Mouse (Mus musculus): ENCODE measurements around the gene Nfx1.

The Nfx1 gene

DNA sequence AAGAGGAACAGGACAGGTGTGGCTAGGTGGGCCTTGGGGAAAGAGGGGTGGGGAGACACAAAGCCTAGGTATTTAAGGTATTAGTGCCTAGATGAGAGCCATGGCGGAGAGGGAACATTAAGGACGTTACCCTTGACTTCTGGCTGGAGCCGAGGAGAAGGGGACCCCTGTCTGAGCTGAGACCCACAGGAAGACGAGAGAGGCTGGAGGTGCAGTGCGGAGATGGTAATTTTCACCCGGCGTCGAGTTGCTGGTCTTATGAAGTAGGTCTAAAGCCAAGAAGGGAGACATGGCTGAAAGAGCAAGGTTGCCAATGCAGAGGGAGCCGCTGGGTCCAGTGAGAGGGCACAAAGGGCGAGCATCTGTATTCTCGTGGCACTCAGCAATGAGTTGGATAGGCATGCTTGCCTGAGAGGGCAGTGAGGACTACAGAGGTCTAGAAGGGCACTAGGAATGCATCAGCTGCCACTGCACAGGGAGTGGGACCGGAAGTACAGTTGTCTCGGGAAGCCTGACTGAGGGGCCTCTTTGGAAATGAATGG is 75.6 kb downstream of the Nfx1 start:
- DNase-seq (ENCODE audit: low spot score in 2 of 2) = no peak

DNA sequence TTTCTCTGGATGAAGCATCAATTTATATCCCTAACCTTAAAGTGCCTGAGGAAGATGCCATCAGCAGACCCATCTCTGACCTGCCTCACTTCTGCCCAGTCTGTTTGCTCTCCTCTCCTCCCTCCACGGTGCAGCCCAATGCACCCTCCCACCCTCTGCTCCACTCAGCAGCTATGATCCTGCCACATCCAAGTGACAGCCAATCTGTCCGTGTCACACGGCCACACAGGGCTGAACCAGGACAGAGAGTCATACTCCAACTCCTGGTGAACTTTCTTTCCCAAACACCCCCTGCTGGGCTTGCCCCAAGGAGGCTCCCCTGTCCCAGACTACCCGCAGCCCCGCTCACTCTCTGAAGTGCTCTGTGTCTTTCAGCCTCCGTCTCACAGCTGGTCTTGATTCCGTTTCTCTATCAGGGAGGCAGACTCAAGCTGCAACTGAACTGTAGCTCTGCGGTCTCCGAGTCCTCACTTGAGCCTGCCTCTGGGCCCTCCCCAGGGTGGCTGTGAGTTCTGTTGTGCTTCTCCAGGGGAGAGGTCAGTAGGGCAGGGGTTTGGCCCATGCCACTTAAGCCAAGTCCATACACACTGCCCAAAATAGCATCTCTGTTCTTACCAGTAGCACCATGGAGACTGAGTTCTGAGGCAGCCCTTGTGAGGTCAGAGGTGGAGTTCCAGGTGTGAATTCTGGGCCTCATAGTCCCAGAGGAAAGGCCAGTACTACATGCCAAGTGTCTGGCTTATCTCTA is 77.0 kb downstream of the Nfx1 start, which contains the start of gene Aqp7:
TSS of gene Aqp7 (minus strand) at position 616 of the 748 bp plus-strand sequence.
- peak in 1 of 2 experiments; percentile 58 for DNase-seq (ENCODE audit: low spot score in 2 of 2)

DNA sequence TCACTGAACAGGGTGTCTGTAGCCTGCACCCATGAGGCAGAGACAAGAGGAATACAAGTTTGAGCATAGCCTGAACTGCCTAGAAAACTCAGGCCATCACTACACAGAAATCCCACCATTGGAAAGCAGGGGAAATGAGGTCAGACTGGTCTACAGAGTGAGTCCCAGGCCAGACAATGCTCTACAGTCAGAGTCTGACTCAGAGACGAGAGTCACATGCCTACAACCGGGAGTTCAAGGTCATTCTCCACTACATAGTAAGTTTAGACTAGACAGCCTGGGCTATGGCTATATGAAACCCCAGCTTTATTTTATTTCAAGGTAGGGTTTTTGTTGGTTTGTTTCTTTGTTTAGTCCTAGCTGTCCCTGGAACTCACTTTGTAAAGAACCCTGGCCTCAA is 78.2 kb downstream of the Nfx1 start:
- no peak for DNase-seq (ENCODE audit: low spot score in 2 of 2)

DNA sequence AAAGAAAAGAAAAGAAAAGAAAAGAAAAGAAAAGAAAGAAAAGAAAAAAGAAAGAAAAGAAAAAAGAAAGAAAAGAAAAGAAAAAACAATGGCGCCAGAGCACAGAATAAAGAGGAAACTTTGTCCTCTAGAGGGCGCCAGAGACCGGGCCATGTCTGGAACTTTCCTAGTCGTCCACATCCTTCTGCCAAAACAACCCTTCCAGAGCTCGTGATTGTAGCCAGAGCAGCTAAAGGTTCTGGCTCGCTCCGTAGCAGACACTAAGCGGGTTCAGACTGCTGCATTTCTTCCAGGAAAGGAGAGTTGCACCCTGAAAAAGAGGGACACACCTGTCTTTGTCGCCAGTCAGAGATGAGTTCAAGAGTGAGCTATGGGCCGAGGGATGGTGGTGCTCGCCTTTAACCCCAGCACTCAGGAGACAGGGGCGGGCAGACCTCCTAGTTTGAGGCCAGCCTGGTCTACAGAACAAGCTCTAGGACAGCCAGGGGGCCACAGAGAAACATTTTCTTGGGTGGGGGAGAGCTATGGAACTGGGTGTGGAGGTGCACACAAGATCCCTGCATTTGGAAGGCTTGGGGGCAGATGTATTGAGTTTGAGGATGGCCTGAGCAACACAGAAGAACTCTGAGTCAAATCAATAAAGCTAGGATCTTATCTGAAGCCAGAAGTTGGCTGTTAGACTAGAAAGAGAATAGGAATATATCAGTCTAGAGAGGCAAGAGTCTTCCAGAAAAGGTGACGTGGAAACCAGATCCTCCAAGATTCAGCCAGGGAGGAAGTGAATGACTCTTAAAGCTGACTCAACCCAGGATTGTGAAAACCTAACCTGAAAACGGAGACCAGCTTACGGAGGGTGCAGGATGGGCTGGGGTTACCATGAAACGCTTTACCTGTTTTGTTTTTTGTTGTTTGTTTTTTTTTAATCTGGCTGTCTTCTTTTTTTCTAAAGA is 80.3 kb downstream of the Nfx1 start:
- DNase-seq (ENCODE audit: low spot score in 2 of 2) = peak; percentile 82 to 87

DNA sequence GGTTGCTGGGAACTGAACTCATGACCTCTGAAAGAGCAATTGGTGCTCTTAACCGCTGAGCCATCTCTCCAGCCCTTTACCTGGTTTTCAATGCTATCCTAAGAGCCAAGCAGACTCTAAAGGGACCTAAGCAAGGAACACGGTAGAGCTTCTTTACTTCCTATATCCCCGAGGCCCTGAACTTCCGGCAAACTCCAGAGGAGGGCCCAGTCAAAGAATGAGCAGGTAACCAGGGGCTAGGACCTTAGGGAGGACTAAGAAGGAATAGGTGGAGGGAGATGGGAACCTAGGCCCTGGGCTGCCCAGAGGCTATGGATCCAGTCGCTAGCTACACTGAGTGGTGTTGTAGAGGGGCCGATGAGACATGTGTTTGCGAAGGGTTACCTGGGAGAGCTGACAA is 81.1 kb downstream of the Nfx1 start:
- no peak for DNase-seq (ENCODE audit: low spot score in 2 of 2)

DNA sequence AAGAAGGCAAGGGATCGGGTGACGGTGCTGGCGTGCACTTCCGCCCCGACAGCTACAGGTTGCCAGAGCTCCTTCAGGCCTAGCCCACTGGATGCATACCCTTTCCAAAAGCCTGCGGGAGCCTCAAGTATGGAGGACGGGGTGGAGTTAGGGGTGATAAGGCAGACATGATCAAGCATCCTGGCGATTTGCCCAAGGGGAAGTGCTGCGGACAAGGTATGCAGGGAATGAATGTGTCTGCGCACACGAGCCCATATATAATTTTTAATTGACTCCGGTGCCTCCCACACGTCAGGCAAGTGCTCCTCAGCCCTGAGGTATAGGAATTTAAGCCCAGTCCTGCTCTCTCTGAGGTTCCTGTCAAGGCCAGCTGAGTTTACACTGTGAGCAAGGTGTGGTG is 84.4 kb downstream of the Nfx1 start:
- no peak for DNase-seq (ENCODE audit: low spot score in 2 of 2)

DNA sequence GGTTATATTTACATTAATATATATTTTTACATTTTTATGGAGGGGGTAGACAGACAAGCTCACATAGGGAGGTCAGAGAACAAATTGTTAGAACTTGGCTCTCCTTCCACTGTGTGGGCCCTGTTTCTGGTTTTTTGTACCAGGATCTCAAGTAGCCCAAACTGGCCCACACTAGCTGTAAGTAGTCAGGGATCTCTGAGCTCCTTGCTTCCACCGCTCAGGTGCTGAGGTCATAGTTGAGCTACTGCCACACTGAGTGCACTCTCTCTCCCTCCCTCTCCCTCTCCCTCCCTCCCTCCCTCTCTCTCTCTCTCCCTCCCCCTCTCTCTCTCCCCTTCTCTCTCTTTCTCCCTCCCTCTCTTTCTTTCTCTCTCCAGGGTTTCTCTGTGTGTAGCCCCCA is 85.5 kb downstream of the Nfx1 start:
- DNase-seq (ENCODE audit: low spot score in 2 of 2) = no peak

DNA sequence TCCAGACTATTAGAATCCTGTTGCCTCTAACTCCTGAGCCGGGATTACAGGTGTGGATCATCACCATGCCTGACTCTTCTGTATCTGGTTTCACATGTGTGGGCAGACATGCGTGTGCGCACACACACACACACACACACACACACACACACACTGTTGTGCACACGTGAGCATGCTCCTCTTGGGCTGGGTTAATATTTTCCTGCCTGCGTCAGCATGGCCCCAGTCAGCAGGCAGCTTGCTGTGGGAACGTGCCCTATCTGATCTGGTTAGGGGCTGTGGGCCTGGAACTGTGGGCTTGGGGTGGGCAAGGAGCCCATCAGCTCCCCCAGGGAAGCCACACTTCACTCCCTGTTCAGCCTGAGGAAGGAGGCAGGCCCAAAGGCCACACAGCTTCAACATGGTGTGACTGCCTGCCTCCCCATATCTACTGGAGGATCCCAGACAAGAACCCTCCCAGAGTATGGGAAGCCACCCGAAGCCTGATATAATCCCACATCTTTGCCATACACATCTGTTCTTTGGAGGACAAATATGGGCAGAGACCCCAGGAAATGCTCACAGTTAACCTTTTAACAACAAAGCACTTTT is 86.1 kb downstream of the Nfx1 start:
- DNase-seq (ENCODE audit: low spot score in 2 of 2) = no peak

DNA sequence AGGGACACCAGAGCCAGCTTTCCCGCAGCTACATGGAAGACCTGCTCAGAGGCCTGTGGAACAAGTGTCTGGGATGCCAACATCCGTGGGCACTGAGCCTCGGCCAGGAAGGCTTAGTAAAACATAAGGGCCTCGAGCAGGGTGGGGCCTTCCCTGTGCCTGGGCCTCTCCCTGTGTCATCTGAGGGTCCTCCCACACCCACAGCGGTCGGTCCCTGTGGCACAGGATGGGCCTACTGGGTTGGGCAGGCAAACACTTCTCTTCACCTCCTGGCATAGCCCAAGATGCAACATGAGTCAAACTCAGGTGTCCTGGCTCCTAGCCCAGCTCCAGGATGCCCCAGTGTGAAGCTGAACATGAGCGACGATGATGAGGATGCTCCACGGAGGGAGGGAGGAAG is 86.7 kb downstream of the Nfx1 start:
- DNase-seq (ENCODE audit: low spot score in 2 of 2) = no peak

DNA sequence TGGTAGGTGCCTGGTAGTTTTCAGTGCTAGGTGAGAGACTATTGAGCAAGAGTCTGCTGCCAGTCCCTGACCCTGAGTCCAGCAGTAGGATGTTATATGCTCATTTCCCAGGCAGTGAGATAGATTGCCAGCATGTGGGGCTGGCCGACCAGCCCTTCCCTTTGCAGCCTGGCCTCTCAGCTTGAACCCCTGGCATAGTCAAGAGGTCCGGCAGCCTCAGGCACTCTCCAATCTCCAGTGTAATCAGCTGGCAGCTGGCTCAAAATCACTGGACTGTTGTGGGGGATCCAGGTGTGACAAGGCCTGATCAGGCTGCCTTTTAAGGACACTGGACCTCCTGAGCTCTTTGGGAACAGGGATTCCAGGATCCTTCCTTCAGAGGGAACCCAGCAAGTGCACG is 92.6 kb downstream of the Nfx1 start:
- DNase-seq (ENCODE audit: low spot score in 2 of 2) = no peak

DNA sequence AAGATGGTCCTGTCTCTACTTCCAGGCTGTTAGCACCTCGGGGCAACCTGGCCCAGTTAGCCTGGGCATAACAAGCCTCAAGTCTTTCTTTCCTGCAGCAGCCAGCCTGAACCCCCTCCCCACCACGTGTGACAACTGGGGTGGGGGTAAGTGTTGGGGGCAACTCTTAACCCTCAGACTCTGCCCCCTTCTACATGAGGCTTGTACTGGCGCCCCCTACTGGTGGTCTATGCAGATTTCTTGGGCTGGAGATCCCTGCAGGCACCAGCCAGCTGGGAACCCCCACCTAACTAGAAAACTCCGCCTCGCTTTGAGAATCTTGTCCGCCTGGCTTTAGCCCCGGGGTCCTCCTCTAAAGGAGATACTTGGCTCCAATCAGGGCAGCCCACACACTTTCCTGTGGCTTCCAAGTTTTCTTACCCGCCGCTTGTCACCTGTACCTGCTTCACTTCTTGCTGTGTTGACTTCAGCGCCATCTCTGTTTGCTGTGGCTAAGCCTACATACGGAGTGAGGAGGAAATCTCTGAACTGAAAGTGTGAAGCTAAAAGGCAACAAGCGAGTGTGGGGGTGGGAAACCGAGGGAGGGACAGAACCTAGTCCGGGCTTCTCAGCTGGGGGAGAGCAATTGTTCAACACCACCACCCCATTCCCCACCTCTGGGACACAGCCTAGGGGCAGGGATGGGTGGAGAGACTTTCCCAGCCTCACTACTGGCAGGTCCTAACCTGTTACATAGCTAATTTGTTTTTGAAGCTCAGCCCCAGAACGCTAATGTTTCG is 93.4 kb downstream of the Nfx1 start:
- DNase-seq (ENCODE audit: low spot score in 2 of 2) = peak; percentile 52 to 72

DNA sequence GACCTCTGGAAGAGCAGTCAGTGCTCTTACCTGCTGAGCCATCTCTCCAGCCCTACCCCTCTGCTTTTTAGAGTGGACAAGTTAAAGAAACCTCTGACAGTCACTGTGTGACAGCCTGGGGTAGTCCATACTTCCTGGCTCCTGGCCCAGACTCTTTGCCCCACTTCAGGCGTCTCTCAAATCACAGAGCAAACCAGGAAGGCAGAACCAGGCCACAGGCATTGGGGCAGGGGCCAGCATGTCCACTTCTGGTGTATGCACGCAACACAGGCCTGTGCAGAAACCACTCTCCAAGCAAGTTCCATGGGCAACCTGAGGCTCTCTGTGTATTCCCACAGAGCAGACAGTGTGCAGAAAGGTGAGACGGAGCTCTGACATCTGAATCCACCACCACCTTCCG is 94.5 kb downstream of the Nfx1 start:
- DNase-seq (ENCODE audit: low spot score in 2 of 2) = peak; percentile 65 to 78

DNA sequence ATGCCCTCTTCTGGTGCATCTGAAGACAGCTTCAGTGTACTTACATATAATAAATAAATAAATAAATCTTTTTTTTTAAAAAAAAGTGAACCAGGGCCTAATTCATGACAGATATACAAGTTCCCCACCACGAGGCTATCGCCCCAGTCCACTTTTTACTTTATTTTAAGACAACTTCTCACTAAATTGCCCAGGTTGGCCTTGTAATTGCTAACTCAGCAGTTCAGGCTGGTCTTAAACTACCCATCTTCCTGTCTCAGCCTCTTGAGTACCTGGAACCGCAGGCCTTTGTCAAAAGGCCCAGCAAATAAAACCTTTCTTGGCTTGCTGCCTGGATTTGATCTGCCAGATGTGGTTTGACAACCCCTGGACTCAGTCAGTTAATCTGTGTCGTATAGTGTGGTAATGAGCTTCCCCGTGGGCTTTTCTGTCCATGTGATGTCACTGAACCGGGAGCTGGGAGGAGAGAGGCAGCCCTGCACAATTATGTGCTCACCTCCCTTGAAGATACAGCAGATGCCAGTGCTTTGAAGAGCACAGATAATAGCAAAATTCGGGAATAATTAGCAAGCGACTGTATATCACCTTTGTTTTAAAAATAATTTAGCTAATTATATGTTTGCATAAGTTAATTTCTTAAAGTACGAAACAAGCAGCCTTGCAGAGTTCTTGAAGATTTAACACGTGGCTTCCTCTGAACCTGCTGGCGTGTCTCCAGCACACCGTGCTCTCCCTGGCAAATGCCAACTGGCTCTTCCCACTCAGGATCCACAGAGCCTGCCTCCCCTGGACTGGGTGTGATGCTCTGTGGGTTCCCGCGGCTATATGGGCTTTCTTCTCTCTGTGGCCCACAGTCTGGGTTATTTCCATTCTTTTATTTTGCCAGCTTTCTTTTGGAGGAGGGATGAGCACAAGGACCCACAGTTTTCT is 101.1 kb downstream of the Nfx1 start:
- DNase-seq (ENCODE audit: low spot score in 2 of 2) = no peak

DNA sequence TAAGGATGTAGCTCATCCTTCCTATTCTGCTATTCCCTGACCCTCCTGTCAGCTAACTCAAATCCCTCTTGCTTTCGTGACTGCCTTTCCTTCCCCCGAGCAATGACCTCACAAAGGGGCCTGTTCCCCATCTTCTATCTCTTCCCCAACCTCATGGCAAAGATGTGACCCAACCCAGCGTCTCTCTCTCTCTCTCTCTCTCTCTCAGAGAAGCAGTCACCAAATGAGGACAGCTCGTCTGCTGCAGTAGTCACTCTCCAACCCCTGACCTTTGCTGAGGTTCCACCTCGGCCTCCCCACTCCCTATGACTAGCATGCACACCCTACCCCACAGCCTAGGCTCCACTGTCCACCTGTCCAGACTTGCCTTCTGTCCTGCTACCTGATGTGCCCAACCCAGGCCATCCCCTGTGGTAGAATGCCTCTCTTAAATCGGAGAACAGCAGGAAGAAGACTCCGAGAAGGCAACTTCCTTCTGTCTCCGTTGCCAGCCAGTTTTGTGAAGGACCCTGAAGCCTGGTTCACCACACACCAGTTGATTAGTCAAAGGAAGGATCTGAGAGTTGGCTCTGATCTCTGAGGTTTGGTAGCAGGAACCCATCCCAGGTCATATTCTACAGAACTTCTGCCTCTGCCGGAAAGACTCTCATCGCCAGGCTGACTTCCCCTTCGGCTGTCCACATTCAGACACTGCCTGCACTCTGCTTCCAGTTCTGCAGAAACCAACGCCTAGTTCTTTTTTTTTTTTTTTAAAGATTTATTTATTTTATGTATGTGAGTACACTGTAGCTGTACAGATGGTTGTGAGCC is 102.5 kb downstream of the Nfx1 start:
- DNase-seq (ENCODE audit: low spot score in 2 of 2) = peak in 1 of 2 experiments; percentile 52

DNA sequence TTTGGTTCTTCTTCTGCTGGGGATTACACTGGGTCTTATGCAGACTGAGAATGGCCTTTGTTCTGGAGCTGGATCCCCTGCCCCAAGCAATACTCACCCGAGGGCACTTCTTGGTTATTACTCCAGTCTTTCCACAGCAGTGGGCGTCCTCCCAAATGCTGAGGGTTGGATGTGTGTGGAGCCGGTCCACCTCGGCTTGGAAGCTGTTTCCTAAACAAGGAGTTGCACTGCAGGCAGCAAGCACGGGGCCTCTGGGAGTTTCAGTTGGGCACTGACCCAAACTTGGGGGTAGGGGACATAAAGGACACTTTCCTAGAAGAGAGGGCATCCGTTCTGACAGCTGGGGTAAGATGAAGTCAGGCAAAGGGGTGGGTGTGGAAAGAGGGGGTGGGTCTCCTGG is 103.8 kb downstream of the Nfx1 start:
- no peak for DNase-seq (ENCODE audit: low spot score in 2 of 2)
